Mouse (Mus musculus): ENCODE measurements around the gene Invs.
A peak's percentile ranks its signal among the peaks of the same experiment; 100 is the strongest.

Invs gene

GRCm38 (mm10) chr4:48279498-48280134 is at the start of gene Invs, which contains the start of gene Erp44:
TSS of gene Invs (plus strand) at chr4:48279760.
TSS of gene Erp44 (minus strand) at chr4:48279558.
- peak; percentile 95 to 98 for DNase-seq

- DNase-seq = no peak
These were observed 42.8 kb upstream of the Invs start for GRCm38 (mm10) chr4:48236721-48237120.

GRCm38 (mm10) chr4:48239046-48239445 is 40.5 kb upstream of the Invs start:
- DNase-seq = no peak

GRCm38 (mm10) chr4:48242482-48242881 is 37.1 kb upstream of the Invs start:
- DNase-seq = no peak

- no peak for DNase-seq
These were observed 35.8 kb upstream of the Invs start for GRCm38 (mm10) chr4:48243737-48244136.

- DNase-seq = no peak
These were observed 35.3 kb upstream of the Invs start for GRCm38 (mm10) chr4:48244280-48244679.

GRCm38 (mm10) chr4:48253266-48253665 is 26.3 kb upstream of the Invs start:
- no peak for DNase-seq

- DNase-seq = no peak
These were observed 21.5 kb upstream of the Invs start for GRCm38 (mm10) chr4:48258045-48258444.

GRCm38 (mm10) chr4:48267683-48268082 is 11.9 kb upstream of the Invs start:
- no peak for DNase-seq

- DNase-seq = no peak
These were observed 11.4 kb upstream of the Invs start for GRCm38 (mm10) chr4:48268127-48268526.

GRCm38 (mm10) chr4:48270532-48270931 is 9.0 kb upstream of the Invs start:
- DNase-seq = no peak

- no peak for DNase-seq
These were observed 7.7 kb upstream of the Invs start for GRCm38 (mm10) chr4:48271838-48272237.

- DNase-seq = no peak
These were observed 6.3 kb upstream of the Invs start for GRCm38 (mm10) chr4:48273119-48273829.

- DNase-seq = no peak
These were observed 3.8 kb upstream of the Invs start for GRCm38 (mm10) chr4:48275736-48276135.

GRCm38 (mm10) chr4:48277011-48277410 is 2.5 kb upstream of the Invs start:
- DNase-seq = peak; percentile 19 to 55

GRCm38 (mm10) chr4:48278757-48279497 is 633 bp upstream of the Invs start:
- peak; percentile 25 to 32 for DNase-seq

GRCm38 (mm10) chr4:48281121-48281520 is 1.6 kb downstream of the Invs start:
- DNase-seq = peak in 1 of 2 experiments; percentile 41

GRCm38 (mm10) chr4:48287086-48287757 is 7.7 kb downstream of the Invs start:
- no peak for DNase-seq

- no peak for DNase-seq
These were observed 35.3 kb downstream of the Invs start for GRCm38 (mm10) chr4:48314814-48315213.

GRCm38 (mm10) chr4:48316036-48316435 is 36.5 kb downstream of the Invs start:
- DNase-seq = no peak

- DNase-seq = no peak
These were observed 41.7 kb downstream of the Invs start for GRCm38 (mm10) chr4:48321276-48321675.

GRCm38 (mm10) chr4:48322095-48322494 is 42.5 kb downstream of the Invs start:
- no peak for DNase-seq

- DNase-seq = no peak
These were observed 47.6 kb downstream of the Invs start for GRCm38 (mm10) chr4:48327192-48327591.
